Mouse (Mus musculus) bone marrow macrophage, adult 2 months (primary cell): ENCODE measurements around the gene Tsc22d1.

ENCODE experiments used
- CTCF ChIP-seq: IDR thresholded peaks from 2 replicates; pipeline ENCODE4 v1.5.1; 2012; ENCODE audit warnings: low read depth, mild to moderate bottlenecking, low read length, moderate library complexity
- POLR2A ChIP-seq: IDR thresholded peaks from 2 replicates; pipeline ENCODE4 v1.6.1; 2012; ENCODE audit warnings: mild to moderate bottlenecking, low read depth, low read length, borderline replicate concordance

DNA sequence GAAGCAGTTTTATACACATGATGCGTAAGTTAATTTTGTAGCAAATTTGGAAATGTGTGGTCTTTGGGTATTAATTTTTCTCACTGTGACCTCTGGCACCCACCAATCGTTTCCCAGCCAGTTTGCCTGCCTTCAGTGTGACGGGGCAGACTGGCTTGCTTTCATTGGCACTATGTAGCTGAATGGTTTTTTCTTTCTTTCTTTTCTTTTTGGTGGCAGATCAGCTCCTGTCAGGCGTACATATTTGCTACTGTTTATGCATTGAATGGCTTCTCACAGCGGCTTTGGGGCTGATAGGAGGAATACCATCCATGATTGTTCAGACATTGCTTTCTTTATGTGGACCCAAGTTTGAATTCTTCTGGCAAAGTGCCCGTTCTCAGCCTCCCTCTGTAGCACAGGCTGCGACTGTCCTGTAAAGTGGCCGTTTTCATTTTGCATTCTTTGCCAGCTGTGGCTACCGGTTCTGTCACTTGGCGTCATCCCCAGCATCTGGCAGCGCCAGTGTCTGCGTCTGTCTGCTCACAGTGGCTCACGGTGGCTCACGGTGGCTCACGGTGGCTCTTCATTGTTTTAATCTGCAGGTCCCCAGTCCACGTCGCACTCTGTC, 38.1 kb downstream of the Tsc22d1 start:
- TF ChIP-seq POLR2A (no peak), CTCF (no peak)
